Mouse (Mus musculus): ENCODE measurements around the gene Gnat2. TPM values are rescaled to one million over a fixed set of nuclear protein-coding genes. Genes with fewer than 3 reads are reported as not detected.

Gnat2 gene
- polyA plus RNA-seq, 1 experiment = 3.2 TPM

DNA sequence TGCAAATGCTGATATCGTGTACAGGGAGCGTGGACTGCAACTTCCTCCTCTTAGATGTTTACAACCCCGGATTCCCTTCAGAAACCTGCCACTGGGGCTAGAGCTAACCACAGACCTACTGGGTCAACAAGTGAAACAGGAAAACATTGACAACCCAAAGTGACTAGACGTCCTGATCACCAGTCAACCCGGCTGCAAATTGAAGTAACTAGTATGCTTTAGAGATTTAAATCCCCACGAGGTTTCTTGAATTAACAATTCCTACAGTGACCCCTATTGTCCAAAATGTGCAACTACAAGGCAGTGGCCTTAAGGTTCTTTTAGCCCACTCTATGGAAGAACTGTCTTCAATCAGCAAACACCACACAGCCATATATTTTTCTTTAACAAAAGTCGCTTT lies 31.2 kb upstream of the Gnat2 start:
- Histone ChIP-seq H3K9ac (ENCODE audit: low read depth, poor library complexity, severe bottlenecking) (no peak overlapping the region), H3K27me3 (ENCODE audit: control insufficient read depth, insufficient read depth, low read length, poor library complexity, severe bottlenecking) (no peaks in the 10 kb centered on the region), H3K9me3 (replicated peaks; ENCODE audit: control insufficient read depth, insufficient read depth, low read length, poor library complexity, severe bottlenecking) (no peaks in the 10 kb centered on the region), H3K4me3 (ENCODE audit: low read depth, low read length) (no peak overlapping the region), H3K36me3 (ENCODE audit: control insufficient read depth, insufficient read depth, low read length, poor library complexity, severe bottlenecking) (no peaks in the 10 kb centered on the region), H3K27ac (ENCODE audit: insufficient read depth, low read length) (no peak overlapping the region), H3K4me1 (ENCODE audit: control insufficient read depth, insufficient read depth, low read length) (no peaks in the 10 kb centered on the region)
- no peak for TF ChIP-seq EP300 (IDR thresholded peaks at IDR 0.05; ENCODE audit: insufficient read depth, low read depth, low read length)
- TF ChIP-seq CTCF (IDR thresholded peaks at IDR 0.05; ENCODE audit: low read depth, low read length) = no peak
- TF ChIP-seq POLR2A (IDR thresholded peaks at IDR 0.05; ENCODE audit: insufficient read depth, low read length) = no peak

DNA sequence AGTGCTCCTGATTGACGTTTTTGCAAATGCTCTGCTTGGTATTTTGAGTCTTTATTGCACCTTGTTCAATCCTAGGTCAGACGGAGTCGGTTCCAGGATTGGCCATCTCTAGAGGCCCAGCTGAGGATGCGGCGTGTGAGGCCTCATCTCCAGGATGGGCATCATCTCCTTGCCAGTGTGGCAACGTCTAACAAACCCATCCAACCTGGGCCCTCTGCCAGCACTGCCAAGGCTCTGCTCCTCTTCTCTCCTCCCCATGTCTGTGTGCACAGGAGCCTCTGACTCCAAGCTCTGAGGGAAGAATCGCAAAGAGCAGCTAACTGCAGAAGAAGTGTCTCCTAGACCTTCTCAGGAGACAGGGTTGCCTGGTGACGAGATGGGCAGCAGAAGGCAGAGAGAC lies 29.9 kb upstream of the Gnat2 start:
- Histone ChIP-seq H3K9ac (ENCODE audit: low read depth, poor library complexity, severe bottlenecking) (no peak overlapping the region), H3K4me1 (ENCODE audit: control insufficient read depth, insufficient read depth, low read length) (no peaks in the 10 kb centered on the region), H3K27ac (ENCODE audit: insufficient read depth, low read length) (no peak overlapping the region), H3K27me3 (ENCODE audit: control insufficient read depth, insufficient read depth, low read length, poor library complexity, severe bottlenecking) (no peaks in the 10 kb centered on the region), H3K9me3 (replicated peaks; ENCODE audit: control insufficient read depth, insufficient read depth, low read length, poor library complexity, severe bottlenecking) (no peaks in the 10 kb centered on the region), H3K36me3 (ENCODE audit: control insufficient read depth, insufficient read depth, low read length, poor library complexity, severe bottlenecking) (no peaks in the 10 kb centered on the region), H3K4me3 (ENCODE audit: low read depth, low read length) (no peak overlapping the region)
- TF ChIP-seq EP300 (IDR thresholded peaks at IDR 0.05; ENCODE audit: insufficient read depth, low read depth, low read length) (no peak), CTCF (IDR thresholded peaks at IDR 0.05; ENCODE audit: low read depth, low read length) (no peak), POLR2A (IDR thresholded peaks at IDR 0.05; ENCODE audit: insufficient read depth, low read length) (no peak)

DNA sequence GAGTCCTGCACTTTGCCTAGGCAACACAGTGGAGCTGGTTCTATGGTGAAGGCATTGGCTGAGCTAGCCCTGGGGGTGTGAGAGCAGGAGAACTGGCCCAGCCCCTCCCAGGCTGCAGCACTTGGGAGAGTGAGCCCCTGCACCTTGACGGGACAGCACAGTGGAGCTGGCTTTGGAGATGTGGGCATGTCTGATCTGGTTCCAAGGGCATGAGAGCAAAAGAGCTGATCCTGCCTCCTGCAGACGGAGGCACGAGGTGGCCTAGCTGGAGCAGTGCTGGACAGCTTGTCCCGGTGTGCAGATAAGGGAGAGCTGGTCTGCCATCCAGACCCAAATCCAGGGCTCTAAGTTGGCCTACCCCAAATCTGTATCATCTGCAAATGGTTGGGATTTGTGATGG lies 27.9 kb upstream of the Gnat2 start:
- Histone ChIP-seq H3K9ac (ENCODE audit: low read depth, poor library complexity, severe bottlenecking) (no peak overlapping the region), H3K9me3 (replicated peaks; ENCODE audit: control insufficient read depth, insufficient read depth, low read length, poor library complexity, severe bottlenecking) (no peaks in the 10 kb centered on the region), H3K4me3 (ENCODE audit: low read depth, low read length) (no peak overlapping the region), H3K4me1 (ENCODE audit: control insufficient read depth, insufficient read depth, low read length) (no peaks in the 10 kb centered on the region), H3K27me3 (ENCODE audit: control insufficient read depth, insufficient read depth, low read length, poor library complexity, severe bottlenecking) (no peaks in the 10 kb centered on the region), H3K36me3 (ENCODE audit: control insufficient read depth, insufficient read depth, low read length, poor library complexity, severe bottlenecking) (no peaks in the 10 kb centered on the region), H3K27ac (ENCODE audit: insufficient read depth, low read length) (no peak overlapping the region)
- no peak for TF ChIP-seq POLR2A (IDR thresholded peaks at IDR 0.05; ENCODE audit: insufficient read depth, low read length)
- no peak for TF ChIP-seq EP300 (IDR thresholded peaks at IDR 0.05; ENCODE audit: insufficient read depth, low read depth, low read length)
- TF ChIP-seq CTCF (IDR thresholded peaks at IDR 0.05; ENCODE audit: low read depth, low read length) = no peak

DNA sequence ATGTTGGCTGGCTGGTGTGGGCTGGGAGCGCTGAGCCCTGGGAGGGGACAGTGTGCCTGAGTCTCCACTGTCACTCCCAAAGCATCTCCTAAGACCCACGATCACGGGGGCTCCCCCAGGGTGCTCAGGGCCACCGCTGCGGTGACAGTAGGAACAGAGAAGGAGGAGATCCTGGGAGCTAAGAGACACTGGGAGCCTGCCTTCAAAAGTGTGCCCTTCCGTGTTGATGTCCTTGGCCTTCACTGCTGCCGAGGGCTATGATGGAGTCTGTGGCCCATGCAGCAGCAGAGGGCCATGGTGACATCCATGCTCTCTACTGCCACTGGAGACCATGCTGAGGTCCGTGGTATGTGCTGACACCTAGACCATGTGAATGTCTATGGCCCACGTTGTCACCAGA lies 27.0 kb upstream of the Gnat2 start:
- Histone ChIP-seq H3K27ac (ENCODE audit: insufficient read depth, low read length) (no peak overlapping the region), H3K4me3 (ENCODE audit: low read depth, low read length) (no peak overlapping the region), H3K27me3 (ENCODE audit: control insufficient read depth, insufficient read depth, low read length, poor library complexity, severe bottlenecking) (no peaks in the 10 kb centered on the region), H3K9me3 (replicated peaks; ENCODE audit: control insufficient read depth, insufficient read depth, low read length, poor library complexity, severe bottlenecking) (no peaks in the 10 kb centered on the region), H3K9ac (ENCODE audit: low read depth, poor library complexity, severe bottlenecking) (no peak overlapping the region), H3K36me3 (ENCODE audit: control insufficient read depth, insufficient read depth, low read length, poor library complexity, severe bottlenecking) (no peaks in the 10 kb centered on the region), H3K4me1 (ENCODE audit: control insufficient read depth, insufficient read depth, low read length) (no peaks in the 10 kb centered on the region)
- TF ChIP-seq EP300 (IDR thresholded peaks at IDR 0.05; ENCODE audit: insufficient read depth, low read depth, low read length) (no peak), POLR2A (IDR thresholded peaks at IDR 0.05; ENCODE audit: insufficient read depth, low read length) (no peak), CTCF (IDR thresholded peaks at IDR 0.05; ENCODE audit: low read depth, low read length) (no peak)

DNA sequence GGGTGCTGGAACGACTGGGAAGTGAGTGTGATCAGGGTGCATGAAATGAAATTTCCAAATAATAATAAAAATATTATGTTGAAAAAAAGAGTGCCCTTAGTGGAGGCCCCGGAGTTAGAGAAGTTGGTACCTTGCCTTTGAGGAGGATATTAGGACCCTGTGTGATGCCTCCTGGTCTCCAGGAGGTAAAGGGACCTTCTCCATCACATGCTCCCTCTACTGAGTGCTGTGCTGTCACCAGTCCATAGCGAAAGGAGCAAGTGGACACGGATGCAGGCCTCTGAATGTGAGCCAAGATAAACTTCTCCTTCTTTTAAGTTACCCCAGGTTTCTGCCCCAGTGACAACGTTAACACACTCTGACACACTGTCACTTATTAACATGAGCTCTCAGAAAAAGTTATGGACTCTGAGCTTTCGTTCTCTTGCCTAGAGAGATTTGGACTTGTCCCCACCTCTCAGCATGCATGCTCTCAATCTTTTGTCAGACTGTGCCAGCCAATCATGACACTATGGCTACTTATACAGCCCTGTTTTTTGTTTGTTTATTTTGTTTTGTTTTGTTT lies 25.1 kb upstream of the Gnat2 start:
- Histone ChIP-seq H3K9me3 (replicated peaks; ENCODE audit: control insufficient read depth, insufficient read depth, low read length, poor library complexity, severe bottlenecking) (no peaks in the 10 kb centered on the region), H3K4me3 (ENCODE audit: low read depth, low read length) (no peak overlapping the region), H3K4me1 (ENCODE audit: control insufficient read depth, insufficient read depth, low read length) (no peaks in the 10 kb centered on the region), H3K27me3 (ENCODE audit: control insufficient read depth, insufficient read depth, low read length, poor library complexity, severe bottlenecking) (no peaks in the 10 kb centered on the region), H3K27ac (ENCODE audit: insufficient read depth, low read length) (no peak overlapping the region), H3K9ac (ENCODE audit: low read depth, poor library complexity, severe bottlenecking) (no peak overlapping the region), H3K36me3 (ENCODE audit: control insufficient read depth, insufficient read depth, low read length, poor library complexity, severe bottlenecking) (no peaks in the 10 kb centered on the region)
- TF ChIP-seq EP300 (IDR thresholded peaks at IDR 0.05; ENCODE audit: insufficient read depth, low read depth, low read length) = no peak
- TF ChIP-seq POLR2A (IDR thresholded peaks at IDR 0.05; ENCODE audit: insufficient read depth, low read length) = no peak
- no peak for TF ChIP-seq CTCF (IDR thresholded peaks at IDR 0.05; ENCODE audit: low read depth, low read length)

DNA sequence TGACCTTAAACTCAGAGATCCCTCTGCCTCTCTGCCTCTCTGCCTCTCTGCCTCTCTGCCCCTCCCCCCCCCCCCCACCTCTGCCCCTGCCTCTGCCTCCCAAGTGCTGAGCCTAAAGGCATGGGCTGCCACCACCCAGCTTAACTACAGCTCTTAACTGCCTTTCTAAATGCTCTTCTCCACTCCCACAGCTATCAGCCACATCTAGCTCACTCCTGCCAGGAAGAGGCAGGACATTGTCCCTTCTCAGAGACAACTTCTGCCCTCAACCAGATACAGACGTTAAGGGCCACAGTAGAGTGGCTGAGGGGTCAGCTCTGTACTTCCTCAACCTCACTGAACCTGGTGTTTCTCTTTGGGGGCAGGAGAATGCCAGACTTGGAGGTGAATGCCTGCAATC lies 23.8 kb upstream of the Gnat2 start:
- no peak overlapping the region for H3K27ac ChIP-seq (ENCODE audit: insufficient read depth, low read length)
- no peak overlapping the region for H3K9ac ChIP-seq (ENCODE audit: low read depth, poor library complexity, severe bottlenecking)
- TF ChIP-seq EP300 (IDR thresholded peaks at IDR 0.05; ENCODE audit: insufficient read depth, low read depth, low read length) (no peak), POLR2A (IDR thresholded peaks at IDR 0.05; ENCODE audit: insufficient read depth, low read length) (no peak), CTCF (IDR thresholded peaks at IDR 0.05; ENCODE audit: low read depth, low read length) (no peak)
- no peak overlapping the region for H3K4me3 ChIP-seq (ENCODE audit: low read depth, low read length)
- no peaks in the 10 kb centered on the region for H3K36me3 ChIP-seq (ENCODE audit: control insufficient read depth, insufficient read depth, low read length, poor library complexity, severe bottlenecking)
- H3K4me1 ChIP-seq (ENCODE audit: control insufficient read depth, insufficient read depth, low read length) = no peaks in the 10 kb centered on the region
- H3K9me3 ChIP-seq (replicated peaks; ENCODE audit: control insufficient read depth, insufficient read depth, low read length, poor library complexity, severe bottlenecking) = no peaks in the 10 kb centered on the region
- H3K27me3 ChIP-seq (ENCODE audit: control insufficient read depth, insufficient read depth, low read length, poor library complexity, severe bottlenecking) = no peaks in the 10 kb centered on the region

All from ES-Bruce4 (cell line).